Mouse (Mus musculus) kidney, embryonic 16.5 days (tissue): ENCODE data around the gene Cables2. TPM values are rescaled to one million over a fixed set of nuclear protein-coding genes. Genes with fewer than 3 reads are reported as not detected.
A peak's percentile ranks its signal among the peaks of the same experiment; 100 is the strongest.

Experiments
- ATAC-seq: fragments of 200-750 bp; cut with Nextera tagmentation; 2 replicates; pipeline ENCODE4 v1.8.0; 2017; ENCODE audit warnings: moderate TSS enrichment; ENCODE audit not compliant: low FRiP score, low TSS enrichment
- H3K27ac ChIP-seq: fragments of 300-500 bp; sonication (generic); 2 replicates; pipeline ENCODE4 v1.5.1; 2014; ENCODE audit warnings: low read length
- H3K27me3 ChIP-seq: fragments of 300-500 bp; sonication (generic); 2 replicates; pipeline ENCODE4 v1.6.1; 2014; ENCODE audit warnings: low read length, control low read depth, mixed read lengths; ENCODE audit not compliant: insufficient read depth
- H3K36me3 ChIP-seq: fragments of 300-500 bp; sonication (generic); 2 replicates; pipeline ENCODE4 v1.6.1; 2014; ENCODE audit warnings: low read length, control low read depth, mixed read lengths; ENCODE audit not compliant: insufficient read depth
- H3K4me1 ChIP-seq: fragments of 300-500 bp; sonication (generic); 2 replicates; pipeline ENCODE4 v1.6.1; 2014; ENCODE audit warnings: low read length, control low read depth, mixed read lengths; ENCODE audit not compliant: insufficient read depth
- H3K4me2 ChIP-seq: fragments of 300-500 bp; sonication (generic); replicated peaks from 2 replicates; pipeline ENCODE4 v1.6.1; 2014; ENCODE audit warnings: low read depth, low read length
- H3K4me3 ChIP-seq: fragments of 300-500 bp; sonication (generic); 2 replicates; pipeline ENCODE4 v1.5.1; 2014; ENCODE audit warnings: mild to moderate bottlenecking, low read length
- H3K9ac ChIP-seq: fragments of 300-500 bp; sonication (generic); replicated peaks from 2 replicates; pipeline ENCODE4 v1.6.1; 2014; ENCODE audit warnings: low read length
- H3K9me3 ChIP-seq: fragments of 300-500 bp; sonication (generic); 2 replicates; pipeline ENCODE4 v1.6.1; 2016; ENCODE audit warnings: low read length, control low read depth
- WGBS: fragments of 180-500 bp; shearing (Covaris S2); extraction: QIAGEN DNeasy Blood & Tissue Kit; methylation state at CpG from one replicate; pipeline ENCODE4 v1.1.7; 2014; 5-methylcytosine and 5-hydroxymethylcytosine counted together
- microRNA-seq: library from miRNA; unstranded; fragments of <30 nt; microRNA quantifications from one replicate; pipeline ENCODE4, GENCODE M21; 2016
- polyA plus RNA-seq: library from polyadenylated mRNA; unstranded; fragments of >200 nt; fragmentation: Nextera tagmentation; extraction: Ambion mirVana; gene quantifications from 2 replicates; pipeline ENCODE4 v1.2.1, GENCODE M21; 2015

Gene Cables2
- polyA plus RNA-seq, 1 experiment from 2014 or later: 11.2 TPM

- 0 out of 2 replicates have a peak, but pooled peaks cover 5% of the 10 kb centered on the region for H3K36me3 ChIP-seq
- no peak for ATAC-seq
- 0 out of 2 replicates have a peak overlapping the region, but pooled peaks have one; percentile 32 for H3K9ac ChIP-seq
- WGBS: 56% methylated on average over 8 of the region's 8 CpGs
- H3K9me3 ChIP-seq: peaks cover 5% of the 10 kb centered on the region; the same call in 1 of the 2 replicates
- H3K27me3 ChIP-seq: no peaks in the 10 kb centered on the region
- peak overlapping the region; percentile 77 for H3K27ac ChIP-seq
- H3K4me1 ChIP-seq: peaks cover 58% of the 10 kb centered on the region
- H3K4me2 ChIP-seq: no peak overlapping the region
- H3K4me3 ChIP-seq: no peak overlapping the region
Measured at GRCm38 (mm10) chr2:180215011-180215461, 58.3 kb downstream of the Cables2 start.

DNA sequence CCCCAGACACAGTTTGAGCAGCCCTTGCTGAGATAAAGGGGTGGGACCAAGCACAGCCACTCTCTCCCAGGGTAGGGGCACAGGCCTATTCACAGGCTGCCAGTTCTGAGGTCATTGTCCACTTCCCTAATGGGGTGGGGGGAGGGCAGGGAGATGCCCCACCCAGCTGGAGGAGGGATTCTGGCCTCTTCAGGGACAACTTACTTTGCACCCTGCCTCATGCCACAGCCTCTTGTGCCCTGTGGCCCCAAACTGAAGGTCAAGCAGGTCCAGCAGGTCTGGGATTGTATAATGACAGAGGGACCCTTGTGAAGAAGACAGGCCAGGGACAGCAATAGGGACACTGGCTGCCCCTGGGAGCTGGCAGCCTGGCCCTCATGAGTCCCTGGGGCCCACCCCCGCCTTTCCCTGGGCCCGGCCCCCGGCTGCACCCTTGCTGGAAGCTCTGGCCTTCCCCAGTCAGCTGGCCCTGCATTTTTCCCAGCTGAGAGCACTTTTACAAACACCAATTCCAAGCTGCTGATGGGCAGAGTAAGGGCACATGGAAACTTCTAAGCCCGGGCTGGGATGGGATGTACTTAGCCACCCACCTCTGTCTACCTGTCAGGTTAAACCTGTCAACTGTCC lies 58.8 kb downstream of the Cables2 start:
- WGBS: 75% methylated on average over 4 of the region's 4 CpGs
- H3K4me2 ChIP-seq: no peak overlapping the region
- peak overlapping the region; percentile 77 for H3K27ac ChIP-seq
- peaks cover 5% of the 10 kb centered on the region; the same call in 1 of the 2 replicates for H3K9me3 ChIP-seq
- H3K36me3 ChIP-seq: 0 out of 2 replicates have a peak, but pooled peaks cover 3% of the 10 kb centered on the region
- peaks cover 53% of the 10 kb centered on the region for H3K4me1 ChIP-seq
- ATAC-seq: peak; percentile 75
- no peaks in the 10 kb centered on the region for H3K27me3 ChIP-seq
- H3K4me3 ChIP-seq: no peak overlapping the region
- H3K9ac ChIP-seq: 0 out of 2 replicates have a peak overlapping the region, but pooled peaks have one; percentile 2

DNA sequence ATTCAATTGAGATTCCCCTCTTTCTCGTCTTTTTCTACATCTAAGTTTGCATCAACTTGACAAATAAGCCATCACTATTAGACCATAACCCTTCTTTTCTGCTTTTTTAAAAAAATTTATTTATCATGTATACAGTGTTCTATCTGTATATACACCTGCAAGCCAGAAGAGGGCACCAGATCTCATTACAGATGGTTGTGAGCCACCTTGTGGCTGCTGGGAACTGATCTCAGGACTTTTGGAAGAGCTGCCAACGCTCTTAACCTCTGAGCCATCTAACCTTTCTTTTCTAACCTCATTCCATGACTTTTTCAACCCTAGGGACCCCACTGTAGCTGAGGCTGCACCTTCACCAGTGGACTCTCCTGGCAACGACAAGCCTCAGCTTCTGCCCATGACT lies 61.0 kb downstream of the Cables2 start:
- Histone ChIP-seq H3K4me3 (no peak overlapping the region), H3K9ac (no peak overlapping the region), H3K27ac (no peak overlapping the region), H3K9me3 (peaks cover 5% of the 10 kb centered on the region; the same call in 1 of the 2 replicates), H3K36me3 (peaks cover 5% of the 10 kb centered on the region; the same call in 1 of the 2 replicates), H3K4me1 (peaks cover 31% of the 10 kb centered on the region), H3K27me3 (no peaks in the 10 kb centered on the region), H3K4me2 (no peak overlapping the region)
- 92% methylated on average over 3 of the region's 3 CpGs for WGBS
- no peak for ATAC-seq

DNA sequence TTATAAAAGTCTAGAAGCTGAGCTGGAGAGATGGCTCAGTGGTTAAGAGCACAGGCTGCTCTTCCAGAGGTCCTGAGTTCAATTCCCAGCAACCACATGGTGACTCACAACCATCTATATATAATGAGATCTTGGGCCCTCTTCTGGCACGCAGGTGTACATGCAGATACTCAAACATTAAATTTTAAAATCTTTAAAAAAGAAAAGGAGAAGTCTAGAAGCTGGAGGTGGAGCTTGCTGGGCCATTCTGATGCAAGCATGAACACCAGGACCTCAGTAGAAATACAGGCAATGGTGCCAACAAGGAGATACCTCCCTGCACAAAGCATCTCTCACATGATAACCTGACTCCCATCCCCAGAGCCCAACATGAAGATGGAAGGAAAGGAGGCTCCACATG lies 64.3 kb downstream of the Cables2 start:
- Histone ChIP-seq H3K4me2 (no peak overlapping the region), H3K4me1 (peaks cover under 1% of the 10 kb centered on the region; the same call in 1 of the 2 replicates), H3K4me3 (no peak overlapping the region), H3K9ac (no peak overlapping the region), H3K9me3 (peaks cover 5% of the 10 kb centered on the region; the same call in 1 of the 2 replicates), H3K27me3 (no peaks in the 10 kb centered on the region), H3K36me3 (peaks cover 10% of the 10 kb centered on the region; the same call in 1 of the 2 replicates), H3K27ac (no peak overlapping the region)
- 78% methylated on average over 1 of the region's 1 CpGs for WGBS
- no peak for ATAC-seq

Small RNA genes lying within 50 kb of the gene (microRNA-seq; reads per million reads assigned to microRNA genes)
- gene Mir3091: 0.47 reads per million

Other genes with a start within 250 kb of the Cables2 start
- gene Lsm14b, start 248.5 kb downstream of the Cables2 start, polyA plus RNA-seq: 4.8 and 7.0 TPM in 2 replicates
- gene Psma7, start 231.1 kb downstream of the Cables2 start, polyA plus RNA-seq: 619 and 638 TPM in 2 replicates
- gene Ss18l1, start 231.0 kb downstream of the Cables2 start, polyA plus RNA-seq: 7.0 and 7.4 TPM in 2 replicates
- 27.3 and 29.6 TPM in 2 replicates for gene Mtg2, start 202.9 kb downstream of the Cables2 start, polyA plus RNA-seq
- gene Hrh3, start 169.0 kb downstream of the Cables2 start, polyA plus RNA-seq: not detected in 2 replicates
- 35.2 and 36.3 TPM in 2 replicates for gene Osbpl2, start 154.2 kb downstream of the Cables2 start, polyA plus RNA-seq
- gene Adrm1, start 102.0 kb downstream of the Cables2 start, polyA plus RNA-seq: 200 and 208 TPM in 2 replicates
- 53.1 and 57.4 TPM in 2 replicates for gene Lama5, start 47.6 kb downstream of the Cables2 start, polyA plus RNA-seq
- 435 and 485 TPM in 2 replicates for gene Rps21, start 16.1 kb downstream of the Cables2 start, polyA plus RNA-seq
- 1.5 and 1.6 TPM in 2 replicates for gene Rbbp8nl, start 16.4 kb upstream of the Cables2 start, polyA plus RNA-seq
- 3.9 and 4.6 TPM in 2 replicates for gene Gata5, start 61.2 kb upstream of the Cables2 start, polyA plus RNA-seq
- gene Slco4a1, start 182.7 kb upstream of the Cables2 start, polyA plus RNA-seq: 3.2 and 3.3 TPM in 2 replicates
- 7.4 and 10.2 TPM in 2 replicates for gene Ntsr1, start 226.5 kb upstream of the Cables2 start, polyA plus RNA-seq